Mouse (Mus musculus): ENCODE data around the gene Pakap.

Gene Pakap

DNA sequence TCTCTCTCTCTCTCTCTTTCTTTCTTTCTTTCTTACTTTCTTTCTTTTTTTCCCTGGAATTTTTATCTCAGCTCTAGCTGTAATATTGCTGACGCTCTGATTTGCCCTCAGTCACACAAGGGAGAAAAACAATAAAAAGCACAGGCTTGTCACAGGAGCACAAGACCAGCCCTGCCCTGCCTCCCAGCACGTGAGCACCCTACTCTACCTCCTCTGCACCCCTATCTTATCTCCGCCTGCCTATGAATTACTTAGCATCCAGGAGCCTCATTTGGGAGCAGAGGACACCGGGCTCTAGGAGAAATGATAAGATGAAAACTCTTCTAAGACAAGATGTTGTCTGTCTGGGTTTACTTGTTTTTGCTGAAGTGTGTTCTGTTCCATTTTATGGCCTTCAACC is 206.5 kb downstream of the Pakap start:
- DNase-seq: no peak

DNA sequence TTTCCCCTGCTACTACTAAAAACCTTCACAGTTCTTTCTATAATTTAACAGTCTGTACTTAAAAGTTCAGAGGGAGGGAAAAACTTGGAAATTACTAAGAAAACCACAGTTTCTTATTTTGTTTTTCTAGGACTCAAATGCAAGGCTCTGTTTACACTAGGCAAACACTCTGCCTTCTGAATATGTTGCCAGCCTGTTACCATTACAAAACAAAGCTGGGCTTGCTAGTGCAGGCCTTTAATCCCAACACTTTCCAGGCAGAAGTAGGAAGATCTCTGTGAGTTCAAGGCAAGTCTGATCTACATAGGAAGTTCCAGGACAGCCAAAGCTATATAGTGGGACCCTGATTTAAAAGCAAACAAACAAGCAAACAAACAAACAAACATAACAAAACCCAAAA is 207.6 kb downstream of the Pakap start:
- no peak for DNase-seq

DNA sequence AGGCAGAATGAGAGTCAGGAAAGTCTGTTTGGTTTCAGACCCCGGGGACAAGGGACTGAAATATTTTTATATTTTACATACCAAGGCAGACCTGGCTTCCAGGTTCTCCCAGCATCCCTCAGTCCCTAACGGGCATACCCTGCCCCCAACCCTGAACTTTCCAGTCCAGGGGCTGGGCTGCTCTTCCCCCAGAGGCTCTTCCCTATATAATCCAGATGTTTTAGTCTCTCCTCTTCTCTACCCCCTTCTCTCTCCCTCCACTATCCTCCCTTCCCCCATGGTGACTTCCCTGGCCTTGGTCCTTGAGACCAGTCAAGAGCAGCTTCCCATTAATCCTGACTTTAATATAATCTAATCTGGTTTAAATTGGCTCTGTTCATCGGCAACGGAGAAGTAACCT is 212.4 kb downstream of the Pakap start:
- DNase-seq: no peak

DNA sequence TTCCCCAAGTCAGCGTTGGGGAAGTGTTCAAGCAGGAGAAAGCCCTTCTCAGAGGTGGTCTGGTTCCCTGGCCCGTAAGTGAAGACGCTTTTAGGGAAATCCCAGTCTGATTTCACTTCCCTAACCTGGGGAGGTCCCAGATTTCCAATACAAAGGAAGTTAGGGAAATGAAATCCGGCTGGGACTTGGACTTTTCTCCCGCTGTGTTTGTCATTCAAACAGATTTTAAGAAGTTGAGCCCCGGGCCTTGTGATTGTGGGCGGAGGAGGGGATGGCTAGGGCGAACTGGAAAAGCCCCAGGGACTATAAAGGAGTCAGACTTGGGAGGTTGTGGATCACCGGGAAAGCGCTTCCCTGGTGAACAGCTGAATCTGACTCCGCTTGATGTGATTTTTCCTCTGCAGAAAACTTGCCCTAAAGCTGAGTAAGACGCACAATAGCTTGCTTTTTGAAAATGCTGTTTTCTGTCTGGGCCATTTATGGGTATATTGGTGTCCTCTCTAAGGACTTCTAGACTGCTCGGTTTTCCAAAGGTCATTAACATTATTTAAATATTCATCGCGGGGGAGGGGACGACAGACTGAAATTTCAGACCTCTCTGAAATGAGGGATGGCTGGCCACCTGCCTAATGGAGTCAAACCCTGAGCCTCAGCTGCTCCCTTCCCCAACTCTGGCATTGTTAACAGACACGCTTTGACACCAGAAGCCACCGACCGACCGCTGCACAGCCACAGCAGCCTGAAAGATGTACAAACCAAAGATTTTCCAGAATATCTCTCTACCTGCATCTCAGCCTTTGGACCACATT is 213.1 kb downstream of the Pakap start:
- peak; percentile 68 for DNase-seq

DNA sequence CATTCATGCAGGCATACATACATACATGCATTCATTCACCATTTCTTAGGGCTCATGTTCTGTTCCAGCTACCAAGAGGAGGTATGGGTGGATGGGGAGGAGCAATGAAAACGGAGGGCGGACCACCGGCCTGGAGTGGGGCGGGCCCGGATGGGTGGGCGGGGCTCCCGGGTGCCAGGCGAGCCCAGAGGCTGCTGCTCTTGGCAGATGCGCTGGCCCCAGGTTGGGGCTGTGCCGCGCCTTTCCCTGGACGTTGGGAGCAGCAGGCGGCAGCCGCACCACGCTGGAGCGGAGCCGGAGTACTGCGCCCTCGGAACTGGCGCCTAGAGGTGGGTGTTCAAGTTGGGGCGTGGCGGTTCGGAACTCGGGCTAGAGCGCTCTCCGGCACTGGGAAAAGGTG is 214.0 kb downstream of the Pakap start:
- DNase-seq: peak; percentile 85

DNA sequence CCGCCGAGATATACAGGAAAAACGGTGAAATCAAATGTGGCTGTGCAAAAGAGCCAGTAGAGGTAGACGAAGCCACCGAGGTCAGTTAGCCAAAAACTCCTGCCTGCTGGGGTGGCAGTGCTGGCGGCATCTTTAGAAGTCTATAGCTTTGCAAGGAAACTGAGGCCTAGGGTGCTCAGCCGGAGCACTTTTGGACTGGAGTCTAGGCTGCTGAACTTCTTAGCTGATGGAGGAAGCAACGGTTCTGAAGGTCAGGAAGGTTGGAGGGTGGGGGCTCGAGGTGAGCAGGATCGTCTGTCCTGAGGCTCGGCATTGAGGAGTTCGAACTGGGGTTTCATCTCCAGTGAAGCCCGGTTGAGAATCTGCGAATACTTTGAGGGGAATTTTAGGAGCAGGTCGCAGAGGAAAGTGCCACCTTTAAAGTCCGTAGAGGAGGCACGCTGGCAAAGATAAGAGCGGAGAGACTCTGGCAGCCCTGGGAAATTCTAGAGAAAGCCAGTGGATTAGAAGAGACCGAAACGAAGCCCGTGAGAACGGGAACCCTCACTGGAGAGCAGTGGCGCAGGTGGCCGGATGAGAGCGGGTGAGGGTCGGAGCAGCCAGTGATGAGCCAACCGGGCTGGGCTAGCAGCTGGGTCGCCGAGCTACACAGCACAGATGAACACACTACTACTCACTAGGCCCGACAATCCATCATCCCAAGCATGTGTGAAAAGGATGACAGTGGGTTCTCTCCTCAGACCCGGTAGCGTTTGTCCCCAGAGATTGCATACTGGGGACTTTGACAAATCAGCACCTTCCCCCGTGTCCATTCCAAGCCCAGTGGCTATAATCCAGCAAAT is 214.8 kb downstream of the Pakap start:
- peak; percentile 67 for DNase-seq

DNA sequence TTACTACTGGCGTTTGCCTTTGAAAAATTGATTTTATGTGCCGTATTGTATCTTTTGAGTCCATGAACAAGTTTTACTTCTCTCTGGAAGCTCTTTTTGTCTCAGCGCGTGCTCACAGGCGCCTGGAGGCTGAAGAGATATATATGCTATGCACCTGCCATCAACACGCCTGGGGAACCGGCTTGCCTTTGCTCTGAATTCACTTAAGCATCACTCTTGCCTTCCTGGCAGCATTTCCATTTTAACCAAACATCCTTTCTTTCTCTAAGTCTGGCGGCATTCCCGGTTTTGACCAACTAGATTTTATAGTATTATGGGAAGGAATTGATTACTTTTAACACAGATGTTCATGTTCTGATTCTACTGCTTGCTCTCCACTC is 215.4 kb downstream of the Pakap start:
- DNase-seq: no peak

DNA sequence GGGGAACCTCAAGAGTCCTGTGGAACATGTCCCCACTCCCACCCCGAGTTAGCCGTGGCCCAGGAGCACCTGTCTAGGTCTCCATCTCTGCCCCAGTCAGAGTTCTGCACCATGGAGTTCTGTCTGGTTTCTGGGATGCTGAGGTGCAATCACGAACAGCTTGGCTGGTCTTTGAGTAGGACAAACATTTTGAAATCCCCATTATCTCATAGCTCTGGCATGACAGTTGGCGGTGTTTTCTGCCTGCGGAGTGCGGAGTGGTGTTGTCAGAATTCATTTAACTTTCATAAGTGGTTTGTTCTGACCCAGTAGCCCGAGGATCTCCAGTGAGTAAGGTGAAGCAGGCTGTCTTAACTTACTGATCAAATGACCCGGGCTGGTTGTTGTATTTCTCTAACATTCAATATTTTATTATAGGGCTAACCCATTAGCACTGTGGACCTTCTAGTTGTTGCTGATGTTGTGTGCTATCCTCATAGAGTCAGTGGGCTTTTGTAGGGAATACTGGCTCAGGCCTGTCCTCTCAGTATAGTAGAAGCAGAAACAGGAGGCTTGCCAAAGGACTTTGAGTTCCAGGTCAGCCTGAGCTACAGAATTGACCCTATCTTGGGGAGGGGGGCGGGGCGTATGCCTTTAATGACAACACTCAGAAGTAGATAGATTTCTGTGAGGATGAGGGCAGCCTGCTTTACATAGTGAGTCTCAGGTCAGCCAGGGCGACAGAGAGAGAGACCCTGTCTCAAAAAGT is 216.0 kb downstream of the Pakap start:
- no peak for DNase-seq

DNA sequence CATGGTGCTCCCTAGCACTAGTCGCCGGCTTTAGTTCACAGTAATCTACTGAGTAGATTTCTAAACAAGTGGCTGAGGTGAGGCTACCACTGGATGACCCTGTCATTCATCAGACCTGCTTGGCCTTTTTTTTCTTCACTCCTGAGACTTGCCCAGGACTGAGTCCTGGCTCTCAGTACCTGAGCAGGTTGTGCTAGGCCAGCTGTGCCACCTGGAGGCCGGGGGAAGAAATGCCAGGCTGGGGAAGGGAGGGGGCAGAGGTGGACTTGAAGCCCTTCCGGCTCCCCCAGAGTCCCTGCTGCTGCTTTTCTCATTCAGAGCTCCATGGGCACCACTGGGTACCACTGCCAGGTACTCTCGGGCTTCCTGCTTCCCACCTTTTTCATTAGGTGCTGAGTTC is 220.7 kb downstream of the Pakap start:
- DNase-seq: no peak

DNA sequence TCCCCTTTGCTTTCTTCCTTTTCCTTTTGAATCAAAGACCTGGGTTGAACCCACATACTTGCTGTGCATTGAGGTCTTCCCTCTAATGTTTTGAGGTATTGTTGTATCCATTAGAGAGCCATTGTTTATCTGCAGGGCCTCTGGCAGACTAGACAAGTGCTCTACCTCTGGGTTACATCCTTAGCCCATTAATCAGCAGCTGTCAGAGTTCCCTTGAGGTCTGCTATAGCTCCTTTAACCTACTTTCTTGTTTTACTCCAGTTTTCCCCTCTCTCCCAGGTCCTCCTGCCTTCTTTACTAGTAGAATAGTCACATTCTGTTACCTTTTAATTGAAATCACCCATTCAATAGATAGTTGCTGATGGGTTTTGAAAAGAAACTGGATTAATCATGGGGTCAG is 221.1 kb downstream of the Pakap start:
- DNase-seq: no peak

DNA sequence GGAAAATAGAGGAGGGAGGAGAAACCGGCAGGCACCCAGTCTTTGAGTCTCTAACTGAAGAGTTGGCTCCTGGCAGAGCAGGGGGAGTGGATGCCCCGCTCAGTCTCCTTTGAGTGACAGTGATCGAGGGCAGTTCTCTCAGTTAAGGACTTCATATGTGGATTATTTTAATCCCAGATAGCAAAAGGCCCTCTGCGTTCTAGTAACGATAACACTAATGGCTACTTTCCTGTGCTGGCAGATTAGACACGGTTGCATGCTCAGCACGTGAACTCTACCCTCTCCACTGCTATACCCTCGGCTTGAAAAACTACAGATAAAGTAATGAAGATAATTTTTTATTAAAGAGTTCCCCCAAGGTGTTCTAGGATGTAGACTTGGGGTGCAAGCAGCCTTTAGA is 226.0 kb downstream of the Pakap start:
- DNase-seq: no peak

DNA sequence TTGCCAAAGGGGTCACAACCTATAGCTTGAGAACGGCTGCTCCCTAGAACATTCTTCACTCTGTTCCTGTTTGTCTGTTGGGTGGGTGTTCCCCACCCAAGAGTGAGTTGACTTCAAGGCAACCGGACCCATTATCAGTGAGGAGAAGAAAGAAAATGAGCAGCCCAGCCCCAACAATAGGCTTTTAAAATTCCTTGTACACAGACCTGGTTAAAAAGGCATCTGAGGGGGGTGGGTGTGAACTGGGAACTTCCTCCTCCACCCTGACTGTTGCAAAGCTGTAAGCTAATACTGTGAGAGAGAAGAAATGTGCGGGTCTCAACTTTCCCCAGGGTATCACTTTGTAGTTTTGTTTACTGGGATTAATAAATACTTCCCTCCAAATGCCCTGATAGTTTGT is 226.6 kb downstream of the Pakap start:
- DNase-seq: no peak

DNA sequence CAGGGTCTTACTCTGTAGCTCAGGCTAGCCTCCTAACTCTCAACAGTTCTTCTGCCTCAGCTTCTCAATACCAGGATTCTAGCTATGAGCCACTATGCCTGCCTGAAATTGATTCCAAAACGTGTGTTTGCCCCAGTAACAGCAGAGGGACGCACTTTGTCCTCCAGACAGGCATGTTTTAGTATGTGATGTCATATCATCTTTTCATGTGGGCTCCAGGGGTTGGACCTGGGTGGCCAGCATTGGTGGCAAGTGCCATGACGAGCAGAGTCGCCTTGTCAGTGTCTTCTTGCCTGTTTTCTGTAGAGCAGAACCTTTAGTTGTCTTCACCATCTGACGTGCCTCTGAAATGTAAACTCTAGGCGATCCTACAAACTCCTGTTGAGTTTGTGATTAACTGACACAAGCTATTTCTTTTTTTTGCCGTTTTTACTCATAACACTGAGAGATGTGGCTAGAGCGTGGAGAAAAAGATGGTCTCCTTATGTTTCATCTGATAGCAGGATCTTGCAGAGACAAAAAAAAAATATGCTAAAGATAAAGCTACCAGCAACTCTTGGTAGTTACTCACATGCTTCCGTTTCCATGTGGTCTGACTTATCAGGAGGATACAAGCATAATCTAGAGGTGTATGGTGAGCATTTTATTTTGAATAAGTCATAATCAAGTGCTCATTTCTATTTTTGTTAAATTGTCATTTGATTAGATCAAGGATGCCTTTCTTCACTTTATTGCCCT is 229.7 kb downstream of the Pakap start:
- DNase-seq: no peak

DNA sequence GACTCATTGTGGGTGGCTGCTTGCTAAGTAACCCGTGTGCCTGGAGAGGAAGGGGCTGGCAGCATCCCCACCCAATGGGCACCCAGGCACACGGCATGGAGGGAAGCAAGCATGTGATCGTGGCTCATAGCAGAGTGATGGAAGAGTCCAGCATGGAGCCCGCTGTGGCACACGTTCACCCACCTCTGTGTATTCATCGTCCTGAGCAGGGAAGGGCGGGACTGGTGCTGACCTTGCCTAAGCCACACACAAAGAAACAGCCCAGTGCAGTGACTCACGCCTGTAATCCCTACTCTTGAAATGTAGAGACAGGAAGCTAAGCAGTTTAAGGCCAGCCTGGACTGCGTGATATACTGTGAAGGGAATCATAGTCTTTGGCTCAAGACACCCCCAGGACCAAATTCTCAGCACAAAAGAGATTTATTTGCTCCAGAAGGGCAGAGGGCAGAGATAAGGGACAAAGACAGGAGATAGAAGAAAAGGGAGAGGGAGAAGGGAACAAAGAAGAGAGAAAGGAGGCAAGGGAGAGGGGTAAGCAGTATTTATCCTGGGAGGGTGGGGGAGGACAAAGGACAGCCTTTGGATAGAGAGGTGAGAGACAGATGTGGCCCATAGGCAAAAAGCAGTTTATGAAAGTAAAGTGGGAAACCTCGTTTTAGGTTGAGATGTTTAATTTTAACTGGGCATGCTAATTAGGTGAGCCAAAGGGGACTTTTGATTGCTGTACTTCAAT is 230.5 kb downstream of the Pakap start:
- DNase-seq: no peak

DNA sequence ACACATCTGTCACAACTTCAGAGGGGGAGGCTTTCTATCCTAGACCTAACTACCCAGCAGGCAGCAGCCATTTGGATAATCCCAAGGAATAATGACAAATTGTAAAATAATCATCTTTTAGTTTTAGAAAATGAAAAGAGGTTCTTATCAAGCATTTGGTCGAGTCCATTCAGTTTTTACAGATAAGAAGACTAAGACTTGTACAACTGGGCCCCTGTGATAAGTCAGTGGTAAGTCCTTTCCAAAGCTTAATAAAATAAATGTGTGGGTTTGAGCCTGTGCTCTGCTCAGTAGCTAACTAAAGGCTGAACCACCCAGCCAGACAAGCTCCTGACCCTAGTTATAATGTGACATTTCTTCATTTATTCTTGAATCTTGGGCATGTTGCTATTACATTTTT is 231.3 kb downstream of the Pakap start:
- no peak for DNase-seq

DNA sequence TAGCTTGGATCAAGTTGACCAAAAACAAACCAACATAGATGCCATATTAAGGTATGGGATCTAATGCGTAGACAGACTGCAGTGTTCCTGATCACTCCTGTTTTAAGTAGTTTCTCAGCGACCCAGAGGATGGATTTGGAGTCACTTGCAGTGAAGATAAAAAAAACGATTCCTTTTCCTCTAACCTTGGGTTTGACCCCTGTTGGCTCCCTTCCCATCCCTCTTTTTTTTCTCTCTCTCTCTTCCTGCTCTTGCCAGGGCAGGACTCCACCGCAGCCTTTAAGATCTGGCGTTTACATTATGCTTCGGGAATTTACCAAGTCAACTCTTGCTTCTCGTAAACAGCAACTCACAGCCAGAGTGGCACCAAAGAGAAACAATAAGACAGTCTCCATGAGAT is 233.3 kb downstream of the Pakap start:
- DNase-seq: no peak

DNA sequence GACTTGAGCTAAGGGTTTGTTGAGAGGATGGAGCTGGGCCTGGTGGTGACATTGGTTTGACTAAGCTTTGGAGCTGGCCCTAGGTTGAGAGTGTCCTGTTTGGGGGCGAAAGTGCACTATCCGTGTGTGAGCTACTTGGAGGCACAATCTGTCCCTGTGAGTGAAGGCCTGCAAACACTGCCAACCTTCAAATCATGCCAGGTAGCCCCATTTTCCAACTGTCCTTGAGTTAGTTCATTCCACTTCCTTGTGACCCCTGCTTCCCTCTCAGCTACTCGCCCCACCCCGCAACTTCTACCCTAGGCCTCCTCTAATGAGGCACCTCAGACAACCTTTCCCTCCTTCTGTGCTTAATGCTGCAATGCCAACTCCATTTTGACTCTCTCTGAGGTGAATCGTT is 234.0 kb downstream of the Pakap start:
- DNase-seq: no peak

DNA sequence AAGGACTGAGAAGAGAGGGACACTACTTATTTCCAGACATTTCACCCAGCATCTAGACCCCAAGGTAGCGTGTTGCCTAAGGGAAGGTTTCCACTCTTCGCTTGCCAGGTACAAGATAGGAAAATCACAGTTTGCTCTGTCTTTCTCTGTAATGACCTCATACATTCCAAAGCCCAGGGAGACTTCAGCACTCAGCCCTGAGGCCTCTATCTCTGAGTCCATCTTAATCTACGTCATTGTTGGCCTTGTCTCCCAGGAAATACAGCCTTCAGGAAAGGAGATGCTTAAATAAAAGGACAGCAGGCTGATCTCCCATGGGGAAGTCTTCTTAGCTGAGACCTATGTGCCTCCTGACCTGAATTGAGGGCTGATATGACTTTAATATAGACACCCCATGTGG is 234.4 kb downstream of the Pakap start:
- no peak for DNase-seq

DNA sequence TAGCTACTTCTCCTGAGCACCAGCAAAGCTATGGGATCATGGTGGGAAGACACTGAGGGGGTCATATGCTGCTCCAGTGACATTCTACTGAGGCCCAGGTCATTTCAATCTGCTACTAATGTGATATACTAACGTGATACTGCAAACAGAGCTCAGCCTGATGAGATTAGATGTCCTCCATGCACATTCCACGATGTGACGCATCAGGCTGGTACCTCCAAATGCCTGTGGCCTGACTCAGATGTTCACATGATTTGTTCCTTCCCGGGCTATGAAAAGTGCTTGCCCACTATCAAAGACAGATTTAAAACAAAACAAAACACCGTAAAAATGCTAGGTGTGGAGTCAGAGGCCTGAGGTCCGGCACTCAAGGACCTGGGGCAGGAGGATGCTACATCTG is 236.9 kb downstream of the Pakap start:
- no peak for DNase-seq

DNA sequence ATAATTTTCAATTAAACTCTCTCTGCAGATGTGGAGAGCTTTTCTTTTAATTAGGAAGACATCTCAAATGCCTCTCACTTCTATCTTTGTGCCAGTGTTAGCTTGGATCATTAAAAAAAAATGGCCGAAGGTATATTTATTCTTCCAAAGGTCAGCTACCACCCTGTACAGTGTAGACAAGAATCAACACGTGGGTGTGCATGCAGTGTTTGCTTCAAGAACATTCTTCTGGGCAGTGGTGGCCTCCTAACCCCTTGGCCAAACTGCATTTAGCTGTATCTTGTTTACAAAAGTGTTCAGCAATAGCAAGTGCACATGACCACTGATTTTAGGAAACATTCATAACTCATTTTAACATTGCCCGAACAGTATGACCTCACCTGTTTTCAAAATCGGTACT is 241.5 kb downstream of the Pakap start:
- DNase-seq: no peak

DNA sequence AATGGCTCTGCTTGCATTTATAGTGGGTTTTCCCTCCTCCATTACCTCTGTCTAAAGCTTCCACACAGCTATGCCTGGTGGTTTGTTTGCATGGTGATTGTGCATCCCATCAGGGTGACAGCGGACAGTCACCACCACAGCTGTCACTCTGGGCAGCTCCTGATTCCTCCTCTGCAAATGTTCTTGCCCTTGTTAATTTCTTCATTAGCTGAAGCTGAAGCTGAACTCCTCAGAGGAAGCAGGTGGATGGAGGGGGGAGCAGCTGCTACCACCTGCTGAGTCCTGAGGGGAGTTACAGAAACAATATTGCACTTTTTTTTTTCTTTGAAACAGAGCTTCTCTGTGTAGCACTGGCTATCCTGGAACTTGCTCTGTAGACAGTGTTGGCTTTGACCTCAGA is 244.1 kb downstream of the Pakap start:
- DNase-seq: no peak

DNA sequence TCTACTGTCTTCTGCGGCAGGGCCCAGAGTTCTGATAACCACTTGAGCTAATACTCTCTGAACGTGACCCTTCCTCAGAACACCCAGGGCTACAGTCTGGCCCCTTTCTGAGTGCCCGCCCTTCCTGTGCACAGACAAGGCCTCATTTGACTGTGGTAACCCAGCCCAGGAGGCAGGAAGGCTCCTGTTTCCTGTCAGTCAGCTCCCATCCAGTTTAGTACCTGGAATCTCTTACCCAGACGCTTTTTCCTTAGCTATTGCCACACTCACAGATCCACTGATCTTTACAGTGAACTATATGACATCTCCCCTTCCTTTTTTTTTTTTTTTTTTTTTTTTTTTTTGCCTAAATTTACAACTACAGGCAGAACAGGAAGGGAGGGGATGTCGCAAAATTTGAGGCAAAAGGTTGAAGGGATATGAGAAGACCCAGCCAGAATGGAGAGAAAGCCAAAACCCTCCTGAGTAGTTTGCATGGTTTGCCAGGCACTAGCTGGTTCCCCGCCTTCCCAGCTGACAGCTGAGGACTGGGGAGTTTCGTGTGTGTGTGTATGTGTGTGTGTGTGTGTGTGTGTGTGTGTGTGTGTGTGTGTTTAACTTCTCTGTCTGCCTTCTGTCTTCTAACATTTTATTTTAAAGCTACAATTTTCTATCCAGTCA is 245.1 kb downstream of the Pakap start:
- peak; percentile 42 for DNase-seq
